Mouse (Mus musculus) E14TG2a.4 (cell line): ENCODE measurements at regions not wholly inside any gene's neighbourhood (a gene's known extent, or its start where the extent isn't known, plus 50 kb on each side); places are given as distances from the start of the nearest gene placed in this dataset.

Source experiments
- H3K27me3 ChIP-seq: 2 replicates; pipeline ENCODE4 v1.6.1; 2014; ENCODE audit warnings: low read length, control low read depth; ENCODE audit not compliant: insufficient read depth
- H3K36me3 ChIP-seq: 2 replicates; pipeline ENCODE4 v1.6.1; 2014; ENCODE audit warnings: low read length, control low read depth; ENCODE audit not compliant: insufficient read depth
- H3K4me1 ChIP-seq: replicated peaks from 2 replicates; pipeline ENCODE4 v1.6.1; 2014; ENCODE audit warnings: low read depth, low read length, control low read depth
- H3K4me3 ChIP-seq: replicated peaks from 2 replicates; pipeline ENCODE4 v1.5.1; 2014; ENCODE audit warnings: mild to moderate bottlenecking, low read length
- H3K9me3 ChIP-seq: 2 replicates; pipeline ENCODE4 v1.6.1; 2014; ENCODE audit warnings: low read length, control low read depth
- CTCF ChIP-seq: conservative IDR thresholded peaks from 2 replicates; pipeline ENCODE4 v1.5.1; 2014; ENCODE audit warnings: low read length
- NANOG ChIP-seq: IDR thresholded peaks from 2 replicates; pipeline ENCODE4 v1.6.1; 2014; ENCODE audit warnings: borderline replicate concordance, low read length, mixed read lengths
- POU5F1 ChIP-seq: IDR thresholded peaks from 2 replicates; pipeline ENCODE4 v1.6.1; 2014; ENCODE audit warnings: low read length, borderline replicate concordance

DNA sequence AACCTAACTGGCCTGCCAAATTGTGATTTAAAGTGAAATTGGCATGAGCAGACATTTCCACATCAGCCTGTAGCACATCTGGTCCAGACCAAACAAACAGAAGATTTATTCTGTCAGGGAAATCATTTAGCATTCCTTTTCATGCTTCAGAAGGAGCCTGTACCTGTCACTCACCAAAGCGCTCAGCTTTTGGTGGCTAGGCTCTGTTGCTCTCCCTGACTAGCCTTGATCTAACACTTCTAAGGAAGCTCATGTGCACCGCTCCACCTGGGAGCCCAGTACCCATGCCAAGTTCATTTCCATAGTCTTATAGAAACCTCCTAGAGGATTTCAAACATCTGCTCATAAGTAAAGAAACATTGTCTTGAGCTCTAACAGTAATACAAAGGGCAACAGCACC lies 253.8 kb upstream of the Tfap2d start:
- Histone ChIP-seq H3K9me3 (no peaks in the 10 kb centered on the region), H3K4me1 (no peaks in the 10 kb centered on the region), H3K27me3 (no peaks in the 10 kb centered on the region), H3K4me3 (no peak overlapping the region), H3K36me3 (no peaks in the 10 kb centered on the region)
- TF ChIP-seq NANOG (no peak), POU5F1 (no peak), CTCF (no peak)

DNA sequence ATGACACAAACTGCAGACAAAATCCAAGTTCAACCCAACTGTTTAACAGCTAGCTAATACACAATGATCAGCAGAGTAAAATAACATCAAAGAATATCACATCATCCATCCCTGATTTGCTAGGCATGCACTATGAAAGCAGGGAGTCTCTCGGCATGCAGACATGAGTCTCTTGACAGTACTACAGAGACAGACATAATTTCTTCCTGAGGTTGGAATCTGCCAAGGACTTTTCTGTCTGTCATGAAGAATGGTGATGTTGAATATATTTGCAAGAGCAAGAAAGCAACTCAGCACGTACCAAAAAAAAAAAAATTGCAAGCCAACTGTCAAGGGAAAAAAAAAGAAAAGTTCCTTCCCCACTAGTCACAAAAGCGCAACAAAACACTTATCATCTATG lies 245.4 kb upstream of the Tfap2d start:
- no peaks in the 10 kb centered on the region for H3K4me1 ChIP-seq
- no peak for TF ChIP-seq NANOG
- no peak for TF ChIP-seq CTCF
- TF ChIP-seq POU5F1: no peak
- no peaks in the 10 kb centered on the region for H3K27me3 ChIP-seq
- H3K4me3 ChIP-seq: no peak overlapping the region
- no peaks in the 10 kb centered on the region for H3K9me3 ChIP-seq
- no peaks in the 10 kb centered on the region for H3K36me3 ChIP-seq

DNA sequence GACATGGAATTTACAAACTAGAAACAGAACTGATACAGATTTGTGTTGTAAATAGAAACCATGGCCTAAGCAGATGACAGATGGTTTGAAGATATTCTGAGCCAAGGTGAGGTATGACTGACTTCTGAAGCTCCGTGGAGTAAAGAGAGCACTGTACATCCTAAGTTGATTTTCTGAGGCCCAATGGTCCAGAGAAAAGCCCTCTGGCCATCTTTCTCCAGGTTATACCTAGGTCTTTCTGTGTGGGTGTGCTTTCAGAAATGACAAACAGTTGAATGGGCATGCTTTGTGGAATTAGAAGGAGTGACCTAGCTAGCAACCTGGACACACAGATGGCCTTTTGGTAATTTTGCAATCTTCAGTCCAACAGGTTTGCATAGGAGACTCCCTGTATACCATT lies 199.6 kb upstream of the Tfap2d start:
- no peaks in the 10 kb centered on the region for H3K36me3 ChIP-seq
- TF ChIP-seq POU5F1 (no peak), NANOG (no peak), CTCF (no peak)

DNA sequence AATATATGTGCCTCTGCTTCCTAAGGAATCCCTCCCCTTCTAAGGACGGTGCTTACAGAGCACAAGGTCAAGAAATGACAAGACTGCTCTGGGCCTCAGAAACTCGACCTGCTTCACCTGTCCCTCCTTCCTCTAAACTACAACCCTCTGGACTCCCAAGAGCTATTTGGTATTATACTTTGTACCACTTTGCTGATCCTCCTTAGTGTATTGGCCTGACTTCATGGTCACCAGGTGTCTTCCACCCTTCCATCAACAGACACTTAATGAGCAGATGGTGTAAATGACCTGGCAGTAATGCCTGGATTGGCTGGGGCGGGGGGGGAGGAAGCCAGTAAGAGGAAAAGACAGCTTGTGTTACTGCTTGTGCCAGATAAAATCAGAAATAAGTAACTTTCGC lies 199.1 kb upstream of the Tfap2d start:
- Histone ChIP-seq H3K36me3 (no peaks in the 10 kb centered on the region), H3K4me1 (no peaks in the 10 kb centered on the region), H3K4me3 (no peak overlapping the region), H3K27me3 (no peaks in the 10 kb centered on the region), H3K9me3 (no peaks in the 10 kb centered on the region)
- TF ChIP-seq POU5F1 (no peak), NANOG (no peak), CTCF (no peak)

More for the DNA sequence above, 199.6 kb upstream of the Tfap2d start:
- H3K4me1 ChIP-seq: no peaks in the 10 kb centered on the region
- no peak overlapping the region for H3K4me3 ChIP-seq
- no peaks in the 10 kb centered on the region for H3K9me3 ChIP-seq
- no peaks in the 10 kb centered on the region for H3K27me3 ChIP-seq

DNA sequence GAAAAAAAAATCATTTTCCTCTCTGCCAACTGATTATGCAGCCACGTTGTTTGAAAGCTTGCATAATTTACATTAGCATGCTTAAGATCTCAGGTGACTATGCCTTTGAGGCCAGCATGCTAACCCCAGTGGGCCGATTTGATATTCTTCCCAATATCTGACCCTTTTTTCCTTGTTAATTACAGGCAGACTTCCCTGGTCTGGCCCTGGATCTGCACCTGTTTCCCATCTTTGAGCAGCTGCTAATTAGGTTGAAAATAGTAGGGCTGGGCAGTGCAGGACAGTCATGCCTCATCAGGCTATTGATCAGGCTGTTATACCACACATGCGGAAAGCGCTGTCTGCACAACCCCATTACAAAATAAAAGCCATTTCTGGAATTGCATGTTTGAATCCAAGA lies 191.2 kb upstream of the Tfap2d start:
- no peak for TF ChIP-seq CTCF
- TF ChIP-seq POU5F1: no peak
- TF ChIP-seq NANOG: no peak
- H3K36me3 ChIP-seq: no peaks in the 10 kb centered on the region
- no peaks in the 10 kb centered on the region for H3K4me1 ChIP-seq
- H3K27me3 ChIP-seq: no peaks in the 10 kb centered on the region
- H3K9me3 ChIP-seq: no peaks in the 10 kb centered on the region
- H3K4me3 ChIP-seq: no peak overlapping the region

DNA sequence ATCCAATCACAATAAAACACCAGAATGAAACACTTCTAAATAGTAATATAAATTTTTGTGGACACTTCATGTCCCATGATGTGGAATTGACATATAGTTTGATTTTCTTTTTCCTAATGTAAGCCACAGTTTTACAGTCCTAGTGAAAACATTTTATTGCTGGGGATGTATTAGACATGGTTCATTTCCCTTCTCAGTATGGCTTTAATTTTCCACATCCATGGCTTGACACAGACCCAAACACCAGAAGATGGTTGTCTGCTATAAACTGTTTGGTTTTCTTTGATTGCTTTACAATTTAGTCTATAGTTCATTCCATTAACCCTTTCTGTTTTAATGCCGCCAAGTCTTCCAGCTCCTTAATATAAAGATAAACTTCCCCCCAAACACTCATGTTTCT lies 146.5 kb upstream of the Tfap2d start:
- H3K4me3 ChIP-seq: no peak overlapping the region
- TF ChIP-seq NANOG (no peak), POU5F1 (no peak), CTCF (no peak)
- no peaks in the 10 kb centered on the region for H3K36me3 ChIP-seq
- H3K27me3 ChIP-seq: no peaks in the 10 kb centered on the region
- no peaks in the 10 kb centered on the region for H3K9me3 ChIP-seq
- H3K4me1 ChIP-seq: no peaks in the 10 kb centered on the region

DNA sequence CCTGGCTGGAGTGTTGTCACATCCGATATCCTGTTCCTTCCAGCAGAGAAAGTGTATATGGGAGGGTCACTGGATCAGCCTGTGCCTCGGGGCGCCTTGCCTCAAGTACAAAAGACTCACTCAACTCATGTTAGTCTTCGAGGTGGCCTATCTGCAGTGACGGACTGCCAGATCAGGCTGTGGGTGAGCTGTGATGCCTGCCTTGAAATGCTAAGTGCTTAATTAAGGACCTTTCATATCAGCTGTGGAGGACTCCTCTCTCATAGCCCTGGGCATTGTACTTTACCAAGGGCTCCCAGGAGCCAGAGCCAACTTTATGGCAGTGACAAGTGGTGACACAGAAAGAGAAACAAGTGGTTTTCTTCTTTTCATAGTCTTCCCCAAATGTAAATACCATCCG lies 145.8 kb upstream of the Tfap2d start:
- no peaks in the 10 kb centered on the region for H3K27me3 ChIP-seq
- no peak for TF ChIP-seq POU5F1
- TF ChIP-seq CTCF: no peak
- no peak for TF ChIP-seq NANOG
- H3K4me1 ChIP-seq: no peaks in the 10 kb centered on the region
- H3K4me3 ChIP-seq: no peak overlapping the region
- no peaks in the 10 kb centered on the region for H3K36me3 ChIP-seq
- no peaks in the 10 kb centered on the region for H3K9me3 ChIP-seq

DNA sequence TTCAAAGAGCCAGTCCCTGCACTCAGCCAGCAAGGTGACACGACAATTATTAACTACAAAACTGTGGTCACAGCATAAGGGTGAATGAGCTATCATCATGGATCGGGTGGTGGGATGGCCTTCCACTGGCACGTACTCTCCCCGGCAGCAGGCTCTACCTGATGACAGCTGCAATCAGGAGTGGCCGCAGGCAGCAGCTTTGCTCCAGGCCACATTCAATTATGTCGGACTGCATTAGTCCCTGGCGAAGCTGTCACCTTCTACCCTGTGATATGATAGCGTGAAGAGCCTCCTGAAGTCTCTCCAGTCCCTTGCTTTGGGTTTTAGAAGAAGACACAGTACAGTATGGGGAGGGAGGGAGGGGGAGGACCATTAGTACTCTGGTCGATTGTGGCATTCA lies 141.4 kb upstream of the Tfap2d start:
- Histone ChIP-seq H3K4me1 (no peaks in the 10 kb centered on the region), H3K4me3 (no peak overlapping the region), H3K36me3 (no peaks in the 10 kb centered on the region), H3K27me3 (no peaks in the 10 kb centered on the region), H3K9me3 (no peaks in the 10 kb centered on the region)
- TF ChIP-seq POU5F1 (no peak), NANOG (no peak)

DNA sequence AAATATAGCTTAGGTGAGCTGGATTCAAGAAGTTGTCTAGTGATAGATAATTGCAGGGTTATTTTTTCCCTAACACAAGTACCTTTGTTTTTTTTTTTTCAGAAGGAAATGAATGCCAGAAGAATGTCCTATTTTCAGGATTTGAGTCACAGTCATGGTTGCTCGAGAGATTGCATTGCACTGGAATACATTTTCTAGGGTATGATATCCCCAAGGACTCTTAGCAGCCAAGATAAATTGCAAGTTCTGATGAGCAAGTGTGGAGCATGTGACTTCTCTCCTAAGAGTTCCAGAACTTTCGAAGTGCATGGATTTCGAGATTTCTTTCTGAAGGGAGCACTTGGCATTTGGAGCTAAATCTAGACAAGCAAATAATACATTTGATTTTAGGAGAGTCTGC lies 140.9 kb upstream of the Tfap2d start:
- Histone ChIP-seq H3K36me3 (no peaks in the 10 kb centered on the region), H3K27me3 (no peaks in the 10 kb centered on the region), H3K4me1 (no peaks in the 10 kb centered on the region), H3K9me3 (no peaks in the 10 kb centered on the region), H3K4me3 (no peak overlapping the region)
- TF ChIP-seq NANOG: no peak
- TF ChIP-seq CTCF: no peak
- TF ChIP-seq POU5F1: no peak

DNA sequence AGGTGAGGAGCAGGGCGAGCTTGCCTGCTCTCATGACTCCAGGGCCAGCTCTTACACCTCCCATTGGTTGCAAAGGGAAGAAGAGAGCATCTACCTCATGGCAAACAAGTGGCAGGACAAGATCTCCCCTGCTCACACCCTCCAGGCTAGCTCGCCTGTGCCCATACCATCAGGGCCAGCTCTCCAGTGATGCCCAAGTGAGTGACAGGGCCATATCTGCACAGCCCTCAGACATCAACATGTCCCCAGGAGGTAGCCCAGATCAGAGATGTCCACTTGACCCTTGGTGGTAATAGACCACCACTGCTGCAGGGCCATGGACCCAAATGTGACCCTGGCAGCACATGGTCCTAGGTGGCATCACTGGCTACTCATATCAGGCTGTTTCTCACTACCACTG lies 133.9 kb upstream of the Tfap2d start:
- no peak for TF ChIP-seq NANOG
- TF ChIP-seq POU5F1: no peak
- no peak for TF ChIP-seq CTCF
- no peaks in the 10 kb centered on the region for H3K27me3 ChIP-seq
- H3K36me3 ChIP-seq: no peaks in the 10 kb centered on the region
- no peaks in the 10 kb centered on the region for H3K4me1 ChIP-seq
- H3K9me3 ChIP-seq: no peaks in the 10 kb centered on the region
- H3K4me3 ChIP-seq: no peak overlapping the region
